Mouse (Mus musculus) spleen, postnatal 36 days (tissue): ENCODE measurements around the gene Casz1.
A peak's percentile ranks its signal among the peaks of the same experiment; 100 is the strongest.

Experiments used
- DNase-seq, 2 experiments: peaks; one replicate each; pipeline ENCODE4 v3.0.0; 2022; ENCODE audit warnings: low spot score in 2 of 2, mixed read lengths in 1 of 2

The Casz1 gene

GRCm38 (mm10) chr4:148878192-148878983 lies 74.2 kb downstream of the Casz1 start:
- DNase-seq, result no peak

GRCm38 (mm10) chr4:148878984-148879610 lies 74.9 kb downstream of the Casz1 start:
- DNase-seq, result no peak

GRCm38 (mm10) chr4:148879631-148880030 lies 75.4 kb downstream of the Casz1 start:
- DNase-seq, result no peak

- DNase-seq, result no peak
Measured at GRCm38 (mm10) chr4:148881001-148881669, 76.9 kb downstream of the Casz1 start.

- no peak for DNase-seq
Measured at GRCm38 (mm10) chr4:148881838-148882237, 77.6 kb downstream of the Casz1 start.

- no peak for DNase-seq
Measured at GRCm38 (mm10) chr4:148882360-148882929, 78.2 kb downstream of the Casz1 start.

- DNase-seq, result no peak
Measured at GRCm38 (mm10) chr4:148884596-148884995, 80.4 kb downstream of the Casz1 start.

GRCm38 (mm10) chr4:148885401-148885800 lies 81.2 kb downstream of the Casz1 start:
- no peak for DNase-seq

GRCm38 (mm10) chr4:148885921-148886540 lies 81.8 kb downstream of the Casz1 start:
- DNase-seq, result no peak

- no peak for DNase-seq
Measured at GRCm38 (mm10) chr4:148888229-148888628, 84.0 kb downstream of the Casz1 start.

GRCm38 (mm10) chr4:148889011-148889410 lies 84.8 kb downstream of the Casz1 start:
- DNase-seq, result no peak

GRCm38 (mm10) chr4:148890442-148890841 lies 86.2 kb downstream of the Casz1 start:
- DNase-seq, result no peak

GRCm38 (mm10) chr4:148890892-148891838 lies 86.9 kb downstream of the Casz1 start:
- DNase-seq, result no peak

GRCm38 (mm10) chr4:148896125-148896524 lies 91.9 kb downstream of the Casz1 start:
- no peak for DNase-seq

- DNase-seq, result no peak
Measured at GRCm38 (mm10) chr4:148899927-148900294, 95.7 kb downstream of the Casz1 start.

GRCm38 (mm10) chr4:148900295-148901211 lies 96.3 kb downstream of the Casz1 start:
- DNase-seq, result peak; percentile 82 to 85

- peak; percentile 21 to 23 for DNase-seq
Measured at GRCm38 (mm10) chr4:148901275-148902052, 97.2 kb downstream of the Casz1 start.

- peak; percentile 63 to 67 for DNase-seq
Measured at GRCm38 (mm10) chr4:148902919-148903727, 98.9 kb downstream of the Casz1 start.
